Mouse (Mus musculus) heart, embryonic 11.5 days (tissue): ENCODE measurements at regions not wholly inside any gene's neighbourhood (a gene's known extent, or its start where the extent isn't known, plus 50 kb on each side); places are given as distances from the start of the nearest gene placed in this dataset.

ENCODE experiments used
- ATAC-seq: fragments of 200-750 bp; cut with Nextera tagmentation; replicated peaks from 2 replicates; pipeline ENCODE4 v1.8.0; 2017; ENCODE audit warnings: moderate library complexity; ENCODE audit not compliant: insufficient number of reproducible peaks, low FRiP score, low TSS enrichment
- H3K27ac ChIP-seq: fragments of 300-500 bp; sonication (generic); 2 replicates; pipeline ENCODE4 v1.5.1; 2014; ENCODE audit warnings: mild to moderate bottlenecking, low read depth, low read length
- H3K27me3 ChIP-seq: fragments of 300-500 bp; sonication (generic); 2 replicates; pipeline ENCODE4 v1.6.1; 2014; ENCODE audit warnings: mild to moderate bottlenecking, low read length, mixed read lengths; ENCODE audit not compliant: control insufficient read depth, insufficient read depth
- H3K36me3 ChIP-seq: fragments of 300-500 bp; sonication (generic); 2 replicates; pipeline ENCODE4 v1.6.1; 2014; ENCODE audit warnings: mild to moderate bottlenecking, low read length, moderate library complexity, mixed read lengths; ENCODE audit not compliant: control insufficient read depth, insufficient read depth
- H3K4me1 ChIP-seq: fragments of 300-500 bp; sonication (generic); 2 replicates; pipeline ENCODE4 v1.6.1; 2014; ENCODE audit warnings: low read length; ENCODE audit not compliant: control insufficient read depth, insufficient read depth
- H3K4me2 ChIP-seq: fragments of 300-500 bp; sonication (generic); 2 replicates; pipeline ENCODE4 v1.6.1; 2014; ENCODE audit warnings: mild to moderate bottlenecking, moderate library complexity
- H3K4me3 ChIP-seq: fragments of 300-500 bp; sonication (generic); 2 replicates; pipeline ENCODE4 v1.5.1; 2014; ENCODE audit warnings: low read depth, low read length
- H3K9ac ChIP-seq: fragments of 300-500 bp; sonication (generic); 2 replicates; pipeline ENCODE4 v1.6.1; 2014; ENCODE audit warnings: mild to moderate bottlenecking, low read depth, low read length, moderate library complexity
- H3K9me3 ChIP-seq: fragments of 300-500 bp; sonication (generic); replicated peaks from 2 replicates; pipeline ENCODE4 v1.6.1; 2016; ENCODE audit warnings: low read length; ENCODE audit not compliant: control insufficient read depth
- WGBS: fragments of 180-500 bp; shearing (Covaris S2); extraction: QIAGEN DNeasy Blood & Tissue Kit; methylation state at CpG from one replicate; pipeline ENCODE4 v1.1.7; 2014; ENCODE audit not compliant: insufficient replicate concordance; 5-methylcytosine and 5-hydroxymethylcytosine counted together

GRCm38 (mm10) chr2:50852413-50852919 lies 296.4 kb downstream of the Rnd3 start:
- no peak for ATAC-seq
- no peaks in the 10 kb centered on the region for H3K4me1 ChIP-seq
- no peak overlapping the region for H3K4me3 ChIP-seq
- H3K9ac ChIP-seq: no peak overlapping the region
- no peaks in the 10 kb centered on the region for H3K9me3 ChIP-seq
- no peak overlapping the region for H3K4me2 ChIP-seq
- H3K36me3 ChIP-seq: no peaks in the 10 kb centered on the region
- no peaks in the 10 kb centered on the region for H3K27me3 ChIP-seq
- H3K27ac ChIP-seq: no peak overlapping the region
- whole genome bisulfite sequencing: 73% methylated on average over 2 of the region's 2 CpGs

DNA sequence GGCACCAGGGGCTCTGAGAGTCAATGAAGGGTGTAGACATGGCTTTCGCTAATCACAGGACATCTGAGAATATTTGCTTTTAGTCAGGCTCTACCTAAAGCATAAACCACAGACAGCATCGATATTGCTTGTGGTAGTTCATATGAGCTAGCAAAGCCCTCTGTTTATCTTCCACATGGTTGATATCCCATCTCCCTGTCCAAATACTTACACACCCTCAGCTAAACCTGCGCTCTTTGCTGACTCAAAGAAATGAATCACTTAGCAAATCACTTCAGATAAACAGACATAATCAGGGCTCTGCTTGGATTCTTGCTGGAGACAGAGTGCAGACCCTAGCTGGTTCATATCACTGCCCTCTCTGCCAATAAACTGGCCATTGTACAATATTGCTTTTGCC lies 298.8 kb downstream of the Rnd3 start:
- Histone ChIP-seq H3K36me3 (no peaks in the 10 kb centered on the region), H3K9me3 (no peaks in the 10 kb centered on the region), H3K27ac (no peak overlapping the region), H3K4me3 (no peak overlapping the region), H3K27me3 (no peaks in the 10 kb centered on the region), H3K4me1 (no peaks in the 10 kb centered on the region), H3K4me2 (no peak overlapping the region), H3K9ac (no peak overlapping the region)
- WGBS: 53% methylated on average over 3 of the region's 3 CpGs
- ATAC-seq: no peak

DNA sequence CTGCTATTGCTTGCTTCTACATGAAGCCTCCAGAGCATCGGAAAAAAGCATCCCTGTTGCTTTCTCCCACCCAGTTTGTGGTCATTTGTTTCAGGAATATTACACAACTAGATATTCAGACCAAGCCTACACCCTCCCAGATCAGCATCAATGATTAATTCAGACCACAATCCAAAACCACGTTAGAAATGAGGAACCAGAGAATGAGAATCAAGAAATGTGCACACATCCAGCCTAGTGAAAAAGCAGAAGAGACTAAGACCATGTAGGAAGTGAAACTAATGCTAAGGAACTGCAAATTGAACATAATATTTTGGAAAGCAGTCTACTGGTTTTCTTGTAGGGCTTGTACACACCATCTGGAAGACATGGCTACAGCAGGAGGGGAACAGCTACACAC lies 307.0 kb downstream of the Rnd3 start:
- no peaks in the 10 kb centered on the region for H3K36me3 ChIP-seq
- H3K4me1 ChIP-seq: no peaks in the 10 kb centered on the region
- 78% methylated on average over 2 of the region's 2 CpGs for WGBS
- no peak overlapping the region for H3K4me3 ChIP-seq
- no peak for ATAC-seq
- no peak overlapping the region for H3K4me2 ChIP-seq
- H3K9ac ChIP-seq: no peak overlapping the region
- no peaks in the 10 kb centered on the region for H3K9me3 ChIP-seq
- H3K27me3 ChIP-seq: no peaks in the 10 kb centered on the region
- H3K27ac ChIP-seq: no peak overlapping the region

DNA sequence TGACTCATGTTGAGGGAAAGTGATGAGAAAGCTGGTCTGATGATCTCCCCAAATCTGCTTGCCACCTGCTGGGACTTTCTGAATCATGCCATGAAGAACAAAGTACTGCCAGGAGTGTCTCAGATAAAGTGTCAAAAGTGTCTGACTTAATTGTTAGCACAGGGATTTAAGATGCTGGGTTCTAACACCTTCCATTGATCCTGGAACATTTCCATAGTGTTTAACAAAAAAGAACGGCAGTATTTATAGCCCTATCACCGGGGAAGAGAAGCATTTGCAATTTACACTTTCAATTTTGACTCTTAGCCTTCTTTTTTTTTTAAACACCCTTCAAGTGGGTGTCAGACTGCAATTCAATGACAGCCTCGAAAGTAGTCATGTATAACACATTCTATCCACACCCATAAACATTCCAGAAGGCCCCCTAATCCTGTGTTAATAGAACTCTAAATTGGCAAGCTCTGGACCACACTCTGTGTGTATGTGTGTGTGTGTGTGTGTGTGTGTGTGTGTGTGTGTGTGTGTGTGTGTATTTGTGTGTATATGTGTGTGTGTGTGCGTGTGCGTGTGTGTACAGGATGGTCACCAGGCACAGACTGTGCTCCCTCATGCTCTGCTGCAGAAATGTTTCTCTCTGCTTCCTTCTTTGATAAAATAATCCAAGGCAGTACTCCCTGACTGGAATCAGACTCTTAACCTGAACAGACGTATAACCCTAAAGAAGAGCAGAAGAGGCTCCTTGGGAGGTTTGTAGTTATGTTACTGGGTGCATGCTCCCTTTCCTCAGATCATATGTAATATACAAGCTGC lies 313.2 kb downstream of the Rnd3 start:
- WGBS: 52% methylated on average over 6 of the region's 6 CpGs
- no peaks in the 10 kb centered on the region for H3K27me3 ChIP-seq
- no peaks in the 10 kb centered on the region for H3K36me3 ChIP-seq
- no peaks in the 10 kb centered on the region for H3K9me3 ChIP-seq
- no peak overlapping the region for H3K9ac ChIP-seq
- peaks cover 9% of the 10 kb centered on the region; the same call in 1 of the 2 replicates for H3K4me1 ChIP-seq
- no peak overlapping the region for H3K4me3 ChIP-seq
- H3K4me2 ChIP-seq: no peak overlapping the region
- no peak overlapping the region for H3K27ac ChIP-seq
- no peak for ATAC-seq

GRCm38 (mm10) chr2:50833791-50834190 lies 315.1 kb downstream of the Rnd3 start:
- no peaks in the 10 kb centered on the region for H3K9me3 ChIP-seq
- H3K4me2 ChIP-seq: no peak overlapping the region
- H3K4me3 ChIP-seq: no peak overlapping the region
- no peak overlapping the region for H3K27ac ChIP-seq
- peaks cover 9% of the 10 kb centered on the region; the same call in 1 of the 2 replicates for H3K4me1 ChIP-seq
- ATAC-seq: no peak
- 80% methylated on average over 5 of the region's 5 CpGs for WGBS
- no peaks in the 10 kb centered on the region for H3K36me3 ChIP-seq
- no peaks in the 10 kb centered on the region for H3K27me3 ChIP-seq
- no peak overlapping the region for H3K9ac ChIP-seq

DNA sequence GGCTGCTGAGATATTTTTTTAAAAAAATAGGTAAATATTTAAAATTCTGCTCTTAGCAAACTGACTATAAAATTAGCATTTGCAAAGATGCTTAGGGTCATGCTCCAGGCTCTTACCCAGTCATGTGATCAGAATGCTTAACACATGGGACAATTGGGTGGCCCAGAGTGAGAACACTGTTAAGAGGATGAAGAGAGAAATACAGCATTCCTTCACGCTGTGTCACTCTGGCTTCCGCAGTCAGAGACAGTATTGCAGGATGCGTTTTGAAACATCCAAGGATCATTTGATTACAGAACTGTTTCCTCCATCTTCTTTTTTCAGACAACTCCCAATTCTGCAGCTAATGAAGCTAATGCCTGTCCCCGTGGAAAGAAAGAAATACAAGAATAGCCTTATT lies 316.4 kb downstream of the Rnd3 start:
- H3K27me3 ChIP-seq: no peaks in the 10 kb centered on the region
- WGBS: 66% methylated on average over 4 of the region's 4 CpGs
- H3K4me2 ChIP-seq: no peak overlapping the region
- no peaks in the 10 kb centered on the region for H3K9me3 ChIP-seq
- no peak overlapping the region for H3K4me3 ChIP-seq
- no peak overlapping the region for H3K27ac ChIP-seq
- H3K36me3 ChIP-seq: no peaks in the 10 kb centered on the region
- no peak overlapping the region for H3K9ac ChIP-seq
- H3K4me1 ChIP-seq: peaks cover 9% of the 10 kb centered on the region; the same call in 1 of the 2 replicates
- ATAC-seq: no peak

DNA sequence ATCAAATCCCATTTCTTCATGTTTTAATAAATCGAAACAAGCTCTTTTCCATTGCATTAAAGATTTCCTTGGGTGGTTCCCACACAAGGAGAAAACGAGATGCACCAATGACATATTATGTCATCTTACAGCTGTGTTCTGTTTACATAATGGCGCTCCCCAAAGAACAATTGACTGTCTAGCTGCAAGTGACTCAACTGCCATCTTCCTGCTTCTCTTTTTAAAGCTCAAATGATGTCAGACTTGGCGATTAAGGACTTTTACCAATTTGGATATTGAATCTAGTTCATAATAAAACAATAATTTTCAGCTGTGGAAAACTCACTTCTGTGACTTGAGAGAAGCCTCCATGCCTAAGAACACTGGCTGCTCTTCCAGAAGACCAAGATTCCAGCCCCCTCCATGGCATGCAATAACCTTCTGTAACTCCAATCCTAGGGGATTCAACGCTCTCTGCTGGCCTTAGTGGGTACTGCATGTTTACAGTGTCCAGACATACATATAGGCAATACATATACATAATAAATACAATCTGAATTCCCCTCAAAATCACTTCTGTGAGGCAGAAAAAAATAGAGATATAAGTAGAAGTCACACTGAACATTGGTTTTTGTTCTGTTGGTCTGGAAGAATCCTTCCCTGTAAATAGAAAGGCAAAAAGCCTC lies 318.7 kb downstream of the Rnd3 start:
- Histone ChIP-seq H3K9ac (no peak overlapping the region), H3K4me3 (no peak overlapping the region), H3K4me1 (peaks cover 6% of the 10 kb centered on the region; the same call in 1 of the 2 replicates), H3K36me3 (no peaks in the 10 kb centered on the region), H3K27me3 (no peaks in the 10 kb centered on the region), H3K27ac (no peak overlapping the region), H3K9me3 (no peaks in the 10 kb centered on the region), H3K4me2 (no peak overlapping the region)
- no peak for ATAC-seq
- 69% methylated on average over 5 of the region's 5 CpGs for WGBS

DNA sequence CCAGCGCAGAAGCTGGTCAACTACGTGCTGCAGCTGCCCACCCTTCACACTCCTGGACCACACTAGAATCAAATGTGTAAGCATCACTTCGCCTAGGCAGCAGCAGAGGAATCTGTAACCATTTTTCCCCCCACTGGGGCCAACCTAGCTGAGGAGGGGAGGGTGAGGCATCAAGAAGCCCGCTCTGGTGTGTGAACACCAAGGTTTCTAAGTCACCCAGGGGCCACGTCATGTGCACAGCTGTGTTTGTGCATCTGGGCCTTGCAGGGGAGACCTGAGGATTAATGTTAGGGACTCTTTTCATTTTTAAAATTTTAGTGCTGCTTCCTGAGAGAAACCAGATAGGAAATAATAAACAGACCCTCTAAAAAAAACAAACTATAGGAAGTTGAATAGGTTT lies 321.8 kb downstream of the Rnd3 start:
- no peak overlapping the region for H3K9ac ChIP-seq
- H3K27me3 ChIP-seq: no peaks in the 10 kb centered on the region
- H3K27ac ChIP-seq: no peak overlapping the region
- H3K4me3 ChIP-seq: no peak overlapping the region
- no peaks in the 10 kb centered on the region for H3K4me1 ChIP-seq
- 71% methylated on average over 5 of the region's 5 CpGs for WGBS
- no peaks in the 10 kb centered on the region for H3K36me3 ChIP-seq
- no peak overlapping the region for H3K4me2 ChIP-seq
- no peaks in the 10 kb centered on the region for H3K9me3 ChIP-seq
- no peak for ATAC-seq
